Mouse (Mus musculus) liver, postnatal 0 days (tissue): ENCODE data around the gene Olfr527.

Experiments used
- CTCF ChIP-seq: sonication (generic); IDR thresholded peaks from 2 replicates; pipeline ENCODE4 v1.5.1; 2016; ENCODE audit warnings: antibody characterized with exemption, low read depth
- EP300 ChIP-seq: IDR thresholded peaks from 2 replicates; pipeline ENCODE4 v1.6.1; 2016; ENCODE audit warnings: antibody characterized with exemption, low read depth, mild to moderate bottlenecking

DNA sequence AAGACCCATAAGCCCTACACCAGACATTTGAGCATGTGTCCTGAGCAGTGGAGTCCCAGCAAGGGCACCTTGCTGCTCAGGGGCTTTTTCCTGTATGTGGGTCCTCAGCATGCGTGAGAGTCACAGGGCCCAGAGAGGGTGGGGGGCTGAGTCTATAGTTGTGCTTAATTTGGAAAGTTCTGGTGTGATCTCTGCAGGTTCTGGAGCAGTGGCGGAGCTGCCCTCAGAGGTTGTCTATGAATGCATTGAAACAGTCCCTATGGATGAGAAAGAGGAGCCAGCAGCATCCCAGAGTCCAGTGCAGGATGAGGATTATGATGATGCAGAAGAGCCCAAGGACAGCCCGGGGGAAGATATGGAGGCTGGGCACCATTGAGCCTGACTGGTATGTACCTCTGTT lies 34.4 kb upstream of the Olfr527 start:
- TF ChIP-seq CTCF = no peak
- no peak for TF ChIP-seq EP300
